Mouse (Mus musculus) urinary bladder, adult 18-20 months (tissue): ENCODE measurements around the gene Hist2h2be.
"Not testable (repeated sequence)": the region's sequence is repeated elsewhere in the genome, so short reads cannot be mapped to it uniquely, and the experiment has no call there.

Experiments used
- DNase-seq, 2 experiments: peaks; one replicate each; pipeline ENCODE4 v3.0.0; 2022; ENCODE audit warnings: low spot score in 2 of 2, mixed read lengths in 2 of 2

The Hist2h2be gene

DNA sequence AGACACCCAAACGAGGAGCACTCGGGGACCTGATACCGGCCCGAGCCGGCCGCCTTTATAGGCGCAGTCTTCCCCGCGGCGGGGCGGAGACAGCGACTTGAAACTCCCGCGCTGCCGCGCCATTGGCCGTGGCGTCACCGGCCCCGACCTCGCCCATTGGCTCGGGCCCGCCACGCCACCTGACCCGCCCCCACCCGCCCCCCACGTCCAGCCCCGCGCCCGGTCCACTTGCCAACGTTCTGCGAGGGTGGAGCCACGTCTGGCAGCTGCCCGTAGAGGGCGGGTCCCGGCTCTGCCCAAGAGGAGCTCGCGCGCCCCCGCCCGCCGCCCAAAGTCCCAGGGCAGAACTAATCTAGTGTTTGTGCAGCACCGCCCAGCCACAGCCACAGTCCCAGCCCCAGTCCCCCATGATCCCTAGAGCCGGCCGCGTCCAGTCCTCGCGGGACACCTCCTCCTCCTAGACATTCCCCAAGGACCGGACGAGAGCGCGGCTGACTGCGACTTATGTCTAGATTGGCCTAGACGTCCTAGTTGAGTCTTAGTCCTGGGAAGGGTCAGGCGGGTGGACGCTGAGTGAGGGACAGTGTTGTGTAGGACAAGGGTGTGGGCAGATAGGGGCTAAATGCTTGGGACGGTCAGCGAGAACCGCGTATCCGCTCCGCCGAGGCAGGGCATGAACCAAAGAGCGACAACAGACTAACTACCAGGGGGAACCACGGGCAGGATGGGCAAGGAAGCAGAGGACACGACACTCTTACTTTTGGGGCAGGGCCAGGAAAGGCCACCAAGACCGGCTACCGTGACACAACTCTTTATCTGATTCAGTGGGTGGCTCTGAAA is 18.3 kb downstream of the Hist2h2be start, which contains the start of gene Hist2h3c2:
TSS of gene Hist2h3c2 (minus strand) at position 174 of the 840 bp plus-strand sequence.
- not testable (repeated sequence) for DNase-seq

GRCm38 (mm10) chr3:96239949-96240798 is 19.3 kb downstream of the Hist2h2be start, which contains the start of gene Hist2h2aa2:
TSS of gene Hist2h2aa2 (minus strand) at chr3:96240276.
- peak; percentile 94 to 96 for DNase-seq

DNA sequence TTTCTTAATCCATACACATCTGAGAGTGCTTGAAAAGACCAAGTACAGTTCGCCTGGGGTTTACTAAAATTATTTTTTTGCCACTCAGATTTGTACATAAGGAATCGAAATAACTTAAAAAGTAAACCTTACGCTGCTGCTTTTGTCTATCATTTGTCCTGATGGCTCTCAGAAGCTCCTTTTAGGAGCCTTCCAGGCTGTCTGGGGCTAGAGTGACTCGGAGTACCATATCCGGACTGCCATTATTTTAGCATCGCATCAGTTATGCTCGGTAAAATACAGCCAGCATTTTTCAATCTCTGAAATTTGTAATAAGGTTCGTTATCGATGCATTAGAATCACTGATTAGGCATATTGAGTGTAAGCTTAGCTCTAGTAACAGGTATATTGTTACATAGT is 19.9 kb downstream of the Hist2h2be start:
- no peak for DNase-seq

- DNase-seq, result no peak
Observed at GRCm38 (mm10) chr3:96243921-96244572, 23.1 kb downstream of the Hist2h2be start.

- DNase-seq, result peak; percentile 79 to 83
Observed at GRCm38 (mm10) chr3:96245003-96245886, 24.3 kb downstream of the Hist2h2be start, which contains the start of gene Hist2h2aa1. TSS of gene Hist2h2aa1 (plus strand) at chr3:96245497.

DNA sequence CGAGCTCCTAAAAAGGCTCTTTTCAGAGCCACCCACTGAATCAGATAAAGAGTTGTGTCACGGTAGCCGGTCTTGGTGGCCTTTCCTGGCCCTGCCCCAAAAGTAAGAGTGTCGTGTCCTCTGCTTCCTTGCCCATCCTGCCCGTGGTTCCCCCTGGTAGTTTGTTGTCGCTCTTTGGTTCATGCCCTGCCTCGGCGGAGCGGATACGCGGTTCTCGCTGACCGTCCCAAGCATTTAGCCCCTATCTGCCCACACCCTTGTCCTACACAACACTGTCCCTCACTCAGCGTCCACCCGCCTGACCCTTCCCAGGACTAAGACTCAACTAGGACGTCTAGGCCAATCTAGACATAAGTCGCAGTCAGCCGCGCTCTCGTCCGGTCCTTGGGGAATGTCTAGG is 25.1 kb downstream of the Hist2h2be start:
- not testable (repeated sequence) for DNase-seq

DNA sequence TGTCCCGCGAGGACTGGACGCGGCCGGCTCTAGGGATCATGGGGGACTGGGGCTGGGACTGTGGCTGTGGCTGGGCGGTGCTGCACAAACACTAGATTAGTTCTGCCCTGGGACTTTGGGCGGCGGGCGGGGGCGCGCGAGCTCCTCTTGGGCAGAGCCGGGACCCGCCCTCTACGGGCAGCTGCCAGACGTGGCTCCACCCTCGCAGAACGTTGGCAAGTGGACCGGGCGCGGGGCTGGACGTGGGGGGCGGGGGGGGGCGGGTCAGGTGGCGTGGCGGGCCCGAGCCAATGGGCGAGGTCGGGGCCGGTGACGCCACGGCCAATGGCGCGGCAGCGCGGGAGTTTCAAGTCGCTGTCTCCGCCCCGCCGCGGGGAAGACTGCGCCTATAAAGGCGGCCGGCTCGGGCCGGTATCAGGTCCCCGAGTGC is 25.5 kb downstream of the Hist2h2be start, which contains the start of gene Hist2h3c1:
TSS of gene Hist2h3c1 (plus strand) at position 259 of the 430 bp plus-strand sequence.
- DNase-seq, result not testable (repeated sequence)

DNA sequence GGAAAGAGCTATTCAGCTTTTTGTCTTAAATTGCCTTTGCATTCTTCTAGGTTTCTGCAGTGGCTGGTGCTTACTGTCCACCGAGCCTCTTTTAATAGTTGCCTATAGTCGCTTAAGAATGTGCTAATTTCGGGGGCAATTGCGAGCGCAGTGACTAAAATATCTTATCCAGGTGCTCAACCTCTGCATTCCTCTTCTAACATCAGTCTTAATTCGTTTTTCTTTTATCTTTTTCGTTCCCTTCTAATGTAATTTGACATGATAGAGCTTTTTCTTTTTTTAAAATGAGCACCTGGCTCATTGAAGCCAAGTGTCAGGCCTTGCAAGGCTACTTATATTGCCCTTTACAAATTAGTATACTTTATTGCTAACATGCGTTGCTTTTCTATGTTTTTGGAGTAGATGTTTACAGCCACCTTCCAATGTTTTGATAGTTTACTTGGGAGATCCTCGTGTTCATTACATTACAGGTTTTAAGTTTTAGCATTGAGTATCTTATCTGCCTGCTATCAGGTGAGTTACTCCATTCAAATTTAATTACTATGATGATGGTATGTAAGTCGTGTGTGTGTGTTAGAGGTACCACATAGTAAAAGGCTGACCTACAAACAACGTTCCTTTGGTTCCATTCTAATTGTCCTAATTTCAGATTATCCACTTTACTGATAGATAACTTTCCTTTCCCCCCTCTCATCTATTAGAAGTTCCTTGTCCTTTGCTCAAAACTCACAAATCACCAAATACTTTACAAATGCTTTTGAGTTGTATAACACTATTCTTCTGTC is 26.6 kb downstream of the Hist2h2be start:
- no peak for DNase-seq

GRCm38 (mm10) chr3:96248141-96249033 is 27.5 kb downstream of the Hist2h2be start:
- DNase-seq, result no peak

DNA sequence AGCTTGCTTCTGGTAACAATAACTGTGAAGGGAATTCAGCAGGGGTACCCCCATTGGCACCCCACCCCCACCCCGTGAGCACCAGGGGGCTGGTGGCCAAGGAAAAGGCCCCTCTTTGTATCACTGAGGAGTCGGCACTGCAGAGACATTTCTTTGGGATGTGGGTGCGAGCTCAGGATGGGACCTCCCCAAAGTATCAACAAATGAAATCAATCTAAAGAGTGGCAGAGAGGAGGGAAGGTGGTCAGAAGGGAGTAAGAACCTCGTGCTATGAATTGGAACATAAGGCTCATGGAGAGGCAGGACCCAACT is 28.1 kb downstream of the Hist2h2be start:
- DNase-seq, result no peak

DNA sequence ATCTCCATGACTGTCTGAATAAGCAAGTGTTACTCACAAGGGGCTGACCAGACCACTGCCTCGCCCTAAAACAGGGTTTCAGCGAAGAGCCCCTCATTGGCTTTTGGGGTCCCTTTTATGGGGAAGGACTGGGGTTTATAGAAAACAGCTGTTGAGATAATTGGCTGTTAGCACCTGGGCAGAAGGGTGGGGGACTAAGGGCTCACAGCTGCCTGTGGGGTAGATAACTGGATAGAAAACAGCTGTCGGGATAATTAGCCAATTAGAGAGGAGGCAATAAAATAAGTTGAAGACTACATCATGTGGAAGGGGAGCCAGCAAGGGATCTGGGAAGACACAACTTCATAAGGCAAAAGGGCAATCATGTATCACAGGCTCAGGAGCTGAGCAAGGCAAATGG is 30.0 kb downstream of the Hist2h2be start:
- no peak for DNase-seq

DNA sequence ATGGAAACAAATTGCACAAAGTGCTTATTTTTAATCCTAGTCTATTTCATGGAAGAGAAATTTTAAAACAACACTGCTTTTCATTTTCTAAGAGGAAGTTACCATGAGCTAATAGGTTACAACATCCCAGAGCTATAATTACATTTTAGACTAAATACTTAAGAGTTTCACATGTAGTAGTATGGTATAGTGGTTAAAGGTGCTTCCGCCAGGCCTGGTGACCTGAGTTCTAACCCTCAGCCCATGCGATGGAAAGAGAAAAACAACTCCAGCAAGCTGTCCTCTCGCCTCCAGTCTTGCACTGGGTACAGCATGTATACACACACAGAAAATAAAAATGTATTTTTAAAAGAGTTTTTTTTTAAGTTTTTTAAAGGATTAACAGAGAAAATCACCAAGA is 30.9 kb downstream of the Hist2h2be start:
- no peak for DNase-seq

- DNase-seq, result peak in 1 of 2 experiments; percentile 45
Observed at GRCm38 (mm10) chr3:96254683-96255355, 33.9 kb downstream of the Hist2h2be start.

DNA sequence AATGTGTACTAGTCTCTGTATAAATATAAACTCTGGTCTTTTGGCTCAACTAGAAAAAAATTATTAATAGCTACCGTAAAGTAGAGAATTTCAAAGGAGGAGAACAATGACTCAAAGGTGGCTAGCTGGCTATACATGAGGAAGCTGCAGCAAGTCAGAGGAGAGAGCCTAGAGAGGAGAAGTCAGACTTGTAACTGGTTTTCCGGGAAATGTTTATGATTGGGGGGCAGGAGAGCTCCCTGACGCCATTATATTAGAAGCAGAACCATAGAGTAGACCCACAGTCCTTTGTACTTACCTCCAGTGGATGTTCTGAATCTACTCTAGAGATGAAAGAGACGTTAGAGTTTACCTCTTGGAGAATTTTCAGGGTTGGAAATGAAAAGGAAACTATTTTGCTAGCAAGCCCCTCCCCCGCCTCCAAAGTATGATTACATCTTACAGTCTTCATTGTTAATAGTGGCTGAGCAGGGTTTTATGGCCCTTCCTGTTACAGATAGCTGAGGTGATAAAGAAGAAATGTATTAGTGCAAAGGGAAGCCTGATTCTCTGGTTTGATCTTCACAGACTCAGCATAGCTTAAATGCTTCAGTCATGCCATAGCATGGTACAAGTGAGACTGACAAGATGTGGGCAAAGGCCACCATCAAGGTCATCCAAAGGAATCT is 35.1 kb downstream of the Hist2h2be start:
- no peak for DNase-seq

DNA sequence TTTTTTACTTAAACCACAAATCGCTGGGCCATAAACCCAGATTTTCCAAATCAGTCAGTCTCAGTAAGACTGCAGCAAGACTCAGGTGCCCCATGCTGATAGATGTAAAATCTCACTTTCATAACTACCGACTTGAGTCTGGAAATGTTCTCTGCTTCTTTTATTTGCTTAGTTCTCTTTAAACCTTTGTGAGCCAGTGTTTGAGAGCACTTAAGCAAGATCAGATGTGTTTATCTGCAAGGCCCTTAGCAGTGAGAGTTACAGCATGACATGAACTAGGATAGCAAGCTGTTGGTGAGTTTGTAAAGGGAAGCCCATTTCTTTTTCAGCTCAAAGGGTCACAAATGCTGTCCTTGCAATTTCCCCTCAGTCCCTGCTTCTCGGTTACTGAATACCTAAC is 36.3 kb downstream of the Hist2h2be start:
- DNase-seq, result no peak

DNA sequence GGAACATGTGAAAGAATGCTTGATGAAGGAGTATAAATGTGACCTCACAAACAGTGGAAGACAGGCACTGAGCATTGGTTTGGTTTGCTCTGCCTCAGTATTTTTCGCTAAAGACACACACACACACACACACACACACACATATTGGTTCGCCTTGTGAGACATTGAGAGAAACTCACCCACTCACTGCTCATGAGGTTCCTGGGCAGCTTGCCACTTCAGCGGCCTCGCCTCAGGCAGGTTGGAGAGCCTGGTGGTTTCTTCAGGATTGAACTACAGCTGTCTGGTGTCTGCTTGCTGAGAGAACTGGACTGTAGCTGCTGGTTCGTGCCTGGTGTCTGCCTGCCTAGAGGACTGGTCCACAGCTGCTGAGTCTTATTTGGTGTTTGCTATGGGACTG is 39.3 kb downstream of the Hist2h2be start:
- DNase-seq, result no peak

DNA sequence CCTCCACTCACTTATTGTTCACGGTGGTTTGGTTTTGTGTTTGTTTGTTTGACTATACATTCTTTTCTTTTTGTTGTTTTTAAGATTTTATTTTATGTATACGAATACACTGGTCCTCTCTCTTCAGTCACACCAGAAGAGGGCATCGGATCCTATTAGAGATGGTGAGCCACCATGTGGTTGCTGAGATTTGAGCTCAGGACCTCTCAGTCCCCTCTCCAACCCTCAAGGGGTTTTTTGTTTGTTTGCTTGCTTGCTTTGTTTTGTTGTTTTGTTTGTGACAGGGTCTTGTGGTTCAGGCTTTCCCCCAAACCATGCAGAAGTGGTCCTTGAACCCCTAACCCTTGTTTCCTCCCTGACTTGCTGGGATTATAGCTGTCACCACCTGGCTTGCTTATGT is 40.7 kb downstream of the Hist2h2be start:
- no peak for DNase-seq
